In genomic region chr9:110716775-110717174, GRCm38 (mm10) we compare ENCODE assay signal across 8 mouse cellular contexts. TPM values are rescaled to one million over a fixed set of nuclear protein-coding genes. Genes with fewer than 3 reads are reported as not detected.
DNase-seq lines count a peak whose midpoint lies in the region; ATAC-seq and TF ChIP-seq lines count a peak whose summit lies in the region.

No protein-coding gene starts in this region.

- H3K9me3 ChIP-seq in limb, embryonic 10.5 days (replicated peaks) = no peaks in the 10 kb centered on the region
- H3K9me3 ChIP-seq in midbrain, embryonic 11.5 days (ENCODE audit: control insufficient read depth, low read length) = no peaks in the 10 kb centered on the region
- H3K9me3 ChIP-seq in stomach, postnatal 0 days (ENCODE audit: control insufficient read depth, low read length) = no peaks in the 10 kb centered on the region

- peaks cover 29% of the 10 kb centered on the region for H3K36me3 ChIP-seq in limb, embryonic 10.5 days
- 0 out of 2 replicates have a peak, but pooled peaks cover 3% of the 10 kb centered on the region for H3K36me3 ChIP-seq in midbrain, embryonic 11.5 days (ENCODE audit: control insufficient read depth, insufficient read depth, low read length)
- H3K36me3 ChIP-seq in stomach, postnatal 0 days (ENCODE audit: control insufficient read depth, insufficient read depth, low read length) = no peaks in the 10 kb centered on the region

- no peak overlapping the region for H3K27ac ChIP-seq in limb, embryonic 10.5 days
- H3K27ac ChIP-seq in midbrain, embryonic 11.5 days (ENCODE audit: low read depth, low read length) = no peak overlapping the region
- no peak overlapping the region for H3K27ac ChIP-seq in stomach, postnatal 0 days (replicated peaks)

- ATAC-seq in midbrain, embryonic 11.5 days (ENCODE audit: low FRiP score) = peak; percentile 82
- ATAC-seq in stomach, postnatal 0 days (ENCODE audit: low FRiP score, low TSS enrichment) = peak; percentile 70; the same call in 1 of the 2 replicates

- H3K4me1 ChIP-seq in limb, embryonic 10.5 days = peaks cover 12% of the 10 kb centered on the region
- H3K4me1 ChIP-seq in midbrain, embryonic 11.5 days (ENCODE audit: control insufficient read depth, insufficient read depth, low read length) = no peaks in the 10 kb centered on the region
- no peaks in the 10 kb centered on the region for H3K4me1 ChIP-seq in stomach, postnatal 0 days (replicated peaks; ENCODE audit: control insufficient read depth, insufficient read depth)

- no peak overlapping the region for H3K4me3 ChIP-seq in limb, embryonic 10.5 days
- no peak overlapping the region for H3K4me3 ChIP-seq in midbrain, embryonic 11.5 days (ENCODE audit: low read depth, low read length)
- no peak overlapping the region for H3K4me3 ChIP-seq in stomach, postnatal 0 days (ENCODE audit: low read depth, low read length)

- no peaks in the 10 kb centered on the region for H3K27me3 ChIP-seq in limb, embryonic 10.5 days (ENCODE audit: low read depth, poor library complexity, severe bottlenecking)
- no peaks in the 10 kb centered on the region for H3K27me3 ChIP-seq in midbrain, embryonic 11.5 days (ENCODE audit: control insufficient read depth, insufficient read depth, low read length)
- H3K27me3 ChIP-seq in stomach, postnatal 0 days (ENCODE audit: control insufficient read depth, insufficient read depth, low read length) = no peaks in the 10 kb centered on the region

- TF ChIP-seq EP300 in stomach, postnatal 0 days (optimal IDR thresholded peaks at IDR 0.05) = no peak

- WGBS in limb, embryonic 10.5 days = 34% methylated on average over 4 of the region's 4 CpGs
- WGBS in midbrain, embryonic 11.5 days = 24% methylated on average over 4 of the region's 4 CpGs
- WGBS in stomach, postnatal 0 days = 35% methylated on average over 4 of the region's 4 CpGs

- H3K4me2 ChIP-seq in midbrain, embryonic 11.5 days = no peak overlapping the region
- H3K4me2 ChIP-seq in stomach, postnatal 0 days (replicated peaks; ENCODE audit: low read depth) = no peak overlapping the region

- H3K9ac ChIP-seq in midbrain, embryonic 11.5 days (ENCODE audit: low read length) = no peak overlapping the region
- no peak overlapping the region for H3K9ac ChIP-seq in stomach, postnatal 0 days (ENCODE audit: low read length)

- peak; percentile 25 to 31 for DNase-seq in spleen, postnatal 36 days (ENCODE audit: low spot score in 2 of 2)
- no peak for DNase-seq in spleen, adult 12 weeks (ENCODE audit: low spot score)
- DNase-seq in cerebellum, adult 9-10 months = peak; percentile 52
- DNase-seq in frontal cortex, postnatal 36 days (ENCODE audit: low spot score in 2 of 2) = peak; percentile 42 to 73
- peak; percentile 59 for DNase-seq in kidney, adult 11 months
- peak; percentile 56 for DNase-seq in limb, embryonic 10.5 days (ENCODE audit: low spot score)
- peak; percentile 92 for DNase-seq in midbrain, embryonic 11.5 days (ENCODE audit: low spot score, missing footprints)
- peak; percentile 50 for DNase-seq in stomach, postnatal 0 days (ENCODE audit: low spot score)

- TF ChIP-seq CTCF in stomach, postnatal 0 days (IDR thresholded peaks at IDR 0.05; ENCODE audit: low read depth) = peak; percentile 93

RNA-seq across cellular contexts. Expression of gene Myl3, which starts 24.9 kb away (rescaled TPM):
- 1.7 and 3.5 TPM in 2 replicates for polyA plus RNA-seq in limb, embryonic 10.5 days (2016; fragmentation: Nextera tagmentation; extraction: Ambion mirVana)
- polyA plus RNA-seq in midbrain, embryonic 11.5 days (2014; fragmentation: Nextera tagmentation; extraction: Ambion mirVana) = 0.48 and 0.63 TPM in 2 replicates
- 0.11 and 0.27 TPM in 2 replicates for polyA plus RNA-seq in stomach, postnatal 0 days (2015; fragmentation: Nextera tagmentation; extraction: Ambion mirVana)

RNA-seq across cellular contexts. Expression of gene Pth1r, which starts 30.2 kb away (rescaled TPM):
- 36.3 and 49.2 TPM in 2 replicates for polyA plus RNA-seq in limb, embryonic 10.5 days (2016; fragmentation: Nextera tagmentation; extraction: Ambion mirVana)
- polyA plus RNA-seq in midbrain, embryonic 11.5 days (2014; fragmentation: Nextera tagmentation; extraction: Ambion mirVana) = 17.0 and 20.3 TPM in 2 replicates
- 10.5 and 10.6 TPM in 2 replicates for polyA plus RNA-seq in stomach, postnatal 0 days (2015; fragmentation: Nextera tagmentation; extraction: Ambion mirVana)
